Mouse (Mus musculus) hindbrain, embryonic 11.5 days (tissue): Measurements from ENCODE around the gene Nr1d1. TPM values are rescaled to one million over a fixed set of nuclear protein-coding genes. Genes with fewer than 3 reads are reported as not detected.

Experiments
- ATAC-seq: fragments of 200-750 bp; cut with Nextera tagmentation; 2 replicates; pipeline ENCODE4 v1.8.0; 2017; ENCODE audit warnings: mild to moderate bottlenecking, moderate TSS enrichment, moderate library complexity; ENCODE audit not compliant: low FRiP score
- DNase-seq: peaks from one replicate; pipeline ENCODE4 v3.0.0-alpha.2; 2015; ENCODE audit warnings: low spot score
- H3K27ac ChIP-seq: fragments of 300-500 bp; sonication (generic); 2 replicates; pipeline ENCODE4 v1.5.1; 2014; ENCODE audit warnings: mild to moderate bottlenecking, low read depth, low read length
- H3K27me3 ChIP-seq: fragments of 300-500 bp; sonication (generic); 2 replicates; pipeline ENCODE4 v1.6.1; 2014; ENCODE audit warnings: mild to moderate bottlenecking, low read length, moderate library complexity, mixed read lengths; ENCODE audit not compliant: control insufficient read depth, insufficient read depth
- H3K36me3 ChIP-seq: fragments of 300-500 bp; sonication (generic); 2 replicates; pipeline ENCODE4 v1.6.1; 2014; ENCODE audit warnings: mild to moderate bottlenecking, low read length, moderate library complexity, mixed read lengths; ENCODE audit not compliant: control insufficient read depth, insufficient read depth
- H3K4me1 ChIP-seq: fragments of 300-500 bp; sonication (generic); replicated peaks from 2 replicates; pipeline ENCODE4 v1.6.1; 2014; ENCODE audit warnings: low read length, mixed read lengths; ENCODE audit not compliant: control insufficient read depth, insufficient read depth
- H3K4me2 ChIP-seq: fragments of 300-500 bp; sonication (generic); replicated peaks from 2 replicates; pipeline ENCODE4 v1.6.1; 2014; ENCODE audit warnings: mild to moderate bottlenecking, low read depth, low read length
- H3K4me3 ChIP-seq: fragments of 300-500 bp; sonication (generic); 2 replicates; pipeline ENCODE4 v1.5.1; 2014; ENCODE audit warnings: low read depth, low read length
- H3K9ac ChIP-seq: fragments of 300-500 bp; sonication (generic); 2 replicates; pipeline ENCODE4 v1.6.1; 2014; ENCODE audit warnings: low read depth, low read length
- H3K9me3 ChIP-seq: fragments of 300-500 bp; sonication (generic); 2 replicates; pipeline ENCODE4 v1.6.1; 2016; ENCODE audit warnings: low read length; ENCODE audit not compliant: control insufficient read depth
- WGBS: fragments of 180-500 bp; shearing (Covaris S2); extraction: QIAGEN DNeasy Blood & Tissue Kit; methylation state at CpG from one replicate; pipeline ENCODE4 v1.1.7; 2014; 5-methylcytosine and 5-hydroxymethylcytosine counted together
- polyA plus RNA-seq: library from polyadenylated mRNA; unstranded; fragments of >200 nt; fragmentation: Nextera tagmentation; extraction: Ambion mirVana; gene quantifications from 2 replicates; pipeline ENCODE4 v1.2.1, GENCODE M21; 2014

The Nr1d1 gene
- polyA plus RNA-seq, 1 experiment from 2014 or later, result 1.4 TPM

- H3K27ac ChIP-seq, result no peak overlapping the region
- H3K4me3 ChIP-seq, result no peak overlapping the region
- H3K9ac ChIP-seq, result no peak overlapping the region
- H3K4me2 ChIP-seq, result no peak overlapping the region
- peaks cover 44% of the 10 kb centered on the region for H3K4me1 ChIP-seq
- 90% methylated on average over 10 of the region's 10 CpGs for WGBS
- no peaks in the 10 kb centered on the region for H3K9me3 ChIP-seq
- no peak for ATAC-seq
- no peak for DNase-seq
- H3K36me3 ChIP-seq, result 0 out of 2 replicates have a peak, but pooled peaks cover 3% of the 10 kb centered on the region
- no peaks in the 10 kb centered on the region for H3K27me3 ChIP-seq
Measured at GRCm38 (mm10) chr11:98752562-98753140, 22.5 kb downstream of the Nr1d1 start.

DNA sequence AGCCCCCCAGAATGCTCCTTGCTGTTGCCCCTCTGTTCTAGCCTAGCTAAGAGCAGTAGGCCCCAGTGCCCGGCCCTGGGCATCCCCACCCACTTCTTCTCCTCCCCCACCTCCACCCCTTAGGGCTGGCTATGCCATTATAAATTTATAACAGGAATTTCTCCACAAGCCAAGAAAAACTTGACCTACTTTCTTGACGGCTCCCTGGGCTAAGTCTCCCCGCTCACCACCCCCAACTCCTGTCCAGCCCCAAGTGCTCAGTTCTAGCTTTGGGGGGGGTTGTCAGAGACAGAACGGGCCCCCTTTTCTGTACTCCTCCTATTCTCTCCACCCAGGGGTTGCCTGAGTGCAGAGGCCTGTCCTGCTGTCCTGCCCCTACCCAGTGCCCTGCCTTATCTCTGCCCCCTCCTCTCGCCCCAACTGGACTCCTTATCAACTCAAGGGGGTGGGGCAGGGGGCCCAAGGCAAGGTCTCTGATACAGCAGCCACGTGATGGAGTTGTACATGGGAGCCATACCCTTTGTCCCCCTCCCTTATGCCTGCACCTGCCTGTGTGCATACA, 23.8 kb downstream of the Nr1d1 start:
- Histone ChIP-seq H3K9me3 (no peaks in the 10 kb centered on the region), H3K27ac (peak overlapping the region; percentile 92), H3K36me3 (0 out of 2 replicates have a peak, but pooled peaks cover 3% of the 10 kb centered on the region), H3K4me3 (no peak overlapping the region), H3K4me1 (peaks cover 53% of the 10 kb centered on the region), H3K27me3 (no peaks in the 10 kb centered on the region), H3K4me2 (no peak overlapping the region), H3K9ac (peak overlapping the region; percentile 42)
- no peak for DNase-seq
- ATAC-seq, result no peak
- 58% methylated on average over 6 of the region's 6 CpGs for WGBS

DNA sequence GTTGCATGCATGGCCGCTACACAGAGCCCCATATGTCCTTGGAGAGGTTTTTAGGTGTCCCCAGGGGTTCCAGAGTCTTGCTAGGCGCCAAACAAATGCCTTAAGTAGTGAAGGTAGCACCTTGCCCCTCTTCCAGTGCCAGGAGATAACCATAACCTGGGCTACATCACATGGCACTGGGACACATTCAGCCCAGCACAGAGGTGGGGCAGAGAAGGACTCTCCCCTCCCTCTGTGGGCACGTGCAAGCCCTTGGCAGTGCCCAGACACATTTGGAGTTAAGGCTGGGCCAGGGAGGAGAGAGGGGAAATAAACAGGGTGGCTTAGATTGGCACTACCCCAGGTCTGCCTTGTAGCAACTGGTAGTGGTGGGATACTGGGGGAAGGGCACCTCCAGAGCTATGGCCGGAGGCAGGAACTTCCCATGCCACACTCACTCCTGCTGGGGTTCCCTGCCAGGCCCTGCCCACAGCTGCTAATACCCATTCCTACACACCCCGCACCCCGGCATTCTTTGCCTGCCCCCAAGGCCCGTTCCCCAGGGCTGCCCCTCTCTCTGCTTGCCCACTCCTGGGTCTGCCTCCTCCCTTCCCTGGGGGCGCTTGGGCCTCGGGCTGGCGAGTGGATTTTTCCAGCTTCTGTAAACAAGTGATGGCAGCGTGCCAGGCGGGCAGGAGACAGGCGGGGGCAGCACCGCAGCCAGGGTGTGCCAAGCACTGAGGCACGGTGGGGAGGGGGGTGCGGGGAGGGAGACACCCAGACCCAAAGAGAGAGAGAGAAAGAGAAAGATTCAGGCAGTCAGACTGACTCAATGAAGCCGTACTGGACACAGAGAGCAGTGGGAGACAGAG, 24.6 kb downstream of the Nr1d1 start:
- DNase-seq (peak; percentile 31), ATAC-seq (no peak)
- H3K27me3 ChIP-seq, result no peaks in the 10 kb centered on the region
- peaks cover 58% of the 10 kb centered on the region for H3K4me1 ChIP-seq
- H3K4me2 ChIP-seq, result 0 out of 2 replicates have a peak overlapping the region, but pooled peaks have one; percentile 21
- 0 out of 2 replicates have a peak, but pooled peaks cover 3% of the 10 kb centered on the region for H3K36me3 ChIP-seq
- peak overlapping the region; percentile 59 for H3K9ac ChIP-seq
- H3K9me3 ChIP-seq, result no peaks in the 10 kb centered on the region
- 42% methylated on average over 16 of the region's 17 CpGs for WGBS
- peak overlapping the region; percentile 92 for H3K27ac ChIP-seq
- no peak overlapping the region for H3K4me3 ChIP-seq

- 0 out of 2 replicates have a peak overlapping the region, but pooled peaks have one; percentile 6 for H3K4me2 ChIP-seq
- H3K4me3 ChIP-seq, result no peak overlapping the region
- no peaks in the 10 kb centered on the region for H3K9me3 ChIP-seq
- peaks cover 57% of the 10 kb centered on the region for H3K4me1 ChIP-seq
- peak overlapping the region; percentile 92 for H3K27ac ChIP-seq
- no peak for ATAC-seq
- H3K27me3 ChIP-seq, result no peaks in the 10 kb centered on the region
- WGBS, result 39% methylated on average over 5 of the region's 5 CpGs
- H3K36me3 ChIP-seq, result 0 out of 2 replicates have a peak, but pooled peaks cover 3% of the 10 kb centered on the region
- no peak for DNase-seq
- peak overlapping the region; percentile 59 for H3K9ac ChIP-seq
Measured at GRCm38 (mm10) chr11:98749716-98750115, 25.4 kb downstream of the Nr1d1 start.

- Histone ChIP-seq H3K27me3 (no peaks in the 10 kb centered on the region), H3K4me3 (no peak overlapping the region), H3K4me1 (peaks cover 59% of the 10 kb centered on the region), H3K9ac (peak overlapping the region; percentile 59; the same call in 1 of the 2 replicates), H3K36me3 (0 out of 2 replicates have a peak, but pooled peaks cover 2% of the 10 kb centered on the region), H3K27ac (peak overlapping the region; percentile 92), H3K4me2 (peak overlapping the region; percentile 27; the same call in 1 of the 2 replicates), H3K9me3 (no peaks in the 10 kb centered on the region)
- peak; percentile 64 for DNase-seq
- 28% methylated on average over 15 of the region's 15 CpGs for WGBS
- ATAC-seq, result peak; percentile 41; the same call in 1 of the 2 replicates
Measured at GRCm38 (mm10) chr11:98748506-98749416, 26.4 kb downstream of the Nr1d1 start.

GRCm38 (mm10) chr11:98747804-98748505, 27.2 kb downstream of the Nr1d1 start:
- Histone ChIP-seq H3K27me3 (no peaks in the 10 kb centered on the region), H3K9me3 (no peaks in the 10 kb centered on the region), H3K27ac (peak overlapping the region; percentile 92), H3K4me1 (peaks cover 64% of the 10 kb centered on the region), H3K4me2 (peak overlapping the region; percentile 27; the same call in 1 of the 2 replicates), H3K4me3 (no peak overlapping the region), H3K9ac (peak overlapping the region; percentile 46; the same call in 1 of the 2 replicates), H3K36me3 (no peaks in the 10 kb centered on the region)
- no peak for ATAC-seq
- 26% methylated on average over 6 of the region's 6 CpGs for WGBS
- DNase-seq, result peak; percentile 17

DNA sequence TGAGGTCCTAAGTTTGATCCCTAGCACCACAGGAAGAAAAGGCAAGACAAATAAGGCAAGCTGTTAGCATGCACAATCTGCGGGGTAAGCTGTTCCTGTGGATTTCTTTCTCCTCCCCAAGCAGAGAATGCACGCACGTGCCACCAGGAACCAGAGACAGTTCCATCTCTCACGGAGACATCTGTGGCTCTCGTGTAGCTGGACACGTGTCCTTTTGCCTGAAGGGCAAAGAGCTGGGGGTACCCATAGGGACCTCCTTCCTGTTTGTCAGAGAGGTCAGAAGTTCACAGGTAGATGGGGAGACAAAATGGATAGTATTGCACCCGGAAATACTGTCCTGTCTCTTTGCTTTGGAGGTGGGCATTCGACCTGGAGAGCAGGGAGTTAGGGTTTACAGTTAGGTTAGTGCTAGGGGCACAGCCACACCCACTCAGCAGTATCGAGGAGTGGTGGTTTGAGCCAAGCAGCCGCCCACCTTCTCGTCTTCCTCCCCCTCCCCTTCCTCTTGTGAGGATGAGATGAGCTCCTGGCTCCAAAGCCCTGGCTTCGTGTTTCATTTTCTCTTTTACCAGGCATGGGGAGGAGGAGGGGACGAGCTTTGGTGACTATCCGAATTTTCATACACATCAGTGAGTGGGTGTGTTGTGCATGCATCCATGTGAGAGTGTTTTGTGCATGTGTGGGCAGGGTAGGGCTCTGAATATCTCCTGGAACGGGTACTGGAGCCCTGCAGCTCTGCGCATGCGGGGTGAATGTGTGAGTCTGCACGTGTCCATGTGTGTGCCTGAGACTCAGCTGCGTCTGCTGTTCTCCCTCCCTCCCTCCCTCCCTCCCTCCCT, 28.1 kb downstream of the Nr1d1 start:
- H3K9ac ChIP-seq, result peak overlapping the region; percentile 7; the same call in 1 of the 2 replicates
- WGBS, result 9% methylated on average over 19 of the region's 19 CpGs
- peak; percentile 83 for DNase-seq
- peak overlapping the region; percentile 76 for H3K27ac ChIP-seq
- H3K4me1 ChIP-seq, result peaks cover 64% of the 10 kb centered on the region
- no peaks in the 10 kb centered on the region for H3K36me3 ChIP-seq
- no peaks in the 10 kb centered on the region for H3K27me3 ChIP-seq
- peak; percentile 37; the same call in 1 of the 2 replicates for ATAC-seq
- no peaks in the 10 kb centered on the region for H3K9me3 ChIP-seq
- H3K4me2 ChIP-seq, result peak overlapping the region; percentile 33
- H3K4me3 ChIP-seq, result no peak overlapping the region
